Mouse (Mus musculus) liver, embryonic 12.5 days (tissue): ENCODE data around the gene Slc6a6. TPM values are rescaled to one million over a fixed set of nuclear protein-coding genes. Genes with fewer than 3 reads are reported as not detected.
A peak's percentile ranks its signal among the peaks of the same experiment; 100 is the strongest.

Experiments
- ATAC-seq: fragments of 200-750 bp; cut with Nextera tagmentation; 2 replicates; pipeline ENCODE4 v1.8.0; 2017; ENCODE audit warnings: moderate number of reproducible peaks, mild to moderate bottlenecking, moderate library complexity
- H3K27ac ChIP-seq: fragments of 300-500 bp; sonication (generic); 2 replicates; pipeline ENCODE4 v1.5.1; 2016; ENCODE audit warnings: mild to moderate bottlenecking
- H3K27me3 ChIP-seq: fragments of 300-500 bp; sonication (generic); replicated peaks from 2 replicates; pipeline ENCODE4 v1.6.1; 2016; ENCODE audit warnings: mild to moderate bottlenecking, moderate library complexity
- H3K36me3 ChIP-seq: fragments of 300-500 bp; sonication (generic); 2 replicates; pipeline ENCODE4 v1.6.1; 2016; ENCODE audit warnings: mild to moderate bottlenecking, moderate library complexity
- H3K4me1 ChIP-seq: fragments of 300-500 bp; sonication (generic); 2 replicates; pipeline ENCODE4 v1.6.1; 2016
- H3K4me2 ChIP-seq: fragments of 300-500 bp; sonication (generic); 2 replicates; pipeline ENCODE4 v1.6.1; 2016; ENCODE audit warnings: mild to moderate bottlenecking, moderate library complexity
- H3K4me3 ChIP-seq: fragments of 300-500 bp; sonication (generic); 2 replicates; pipeline ENCODE4 v1.5.1; 2016; ENCODE audit warnings: mild to moderate bottlenecking, moderate library complexity
- H3K9ac ChIP-seq: fragments of 300-500 bp; sonication (generic); 2 replicates; pipeline ENCODE4 v1.6.1; 2016; ENCODE audit warnings: mild to moderate bottlenecking, moderate library complexity
- H3K9me3 ChIP-seq: fragments of 300-500 bp; sonication (generic); replicated peaks from 2 replicates; pipeline ENCODE4 v1.6.1; 2016; ENCODE audit warnings: mild to moderate bottlenecking, moderate library complexity
- WGBS: fragments of 180-500 bp; shearing (Covaris S2); methylation state at CpG from one replicate; pipeline ENCODE4 v1.1.7; 2016; ENCODE audit not compliant: insufficient replicate concordance; 5-methylcytosine and 5-hydroxymethylcytosine counted together
- polyA plus RNA-seq: library from polyadenylated mRNA; unstranded; fragments of >200 nt; fragmentation: Nextera tagmentation; extraction: Ambion mirVana; gene quantifications from 2 replicates; pipeline ENCODE4 v1.2.1, GENCODE M21; 2016

Gene Slc6a6
- polyA plus RNA-seq, 1 experiment from 2014 or later = 24.9 TPM

- no peaks in the 10 kb centered on the region for H3K4me1 ChIP-seq
- no peak overlapping the region for H3K9ac ChIP-seq
- peak overlapping the region; percentile 20 for H3K4me2 ChIP-seq
Observed at GRCm38 (mm10) chr6:91807169-91807568, 123.3 kb downstream of the Slc6a6 start.

GRCm38 (mm10) chr6:91808022-91808421 is 124.2 kb downstream of the Slc6a6 start:
- H3K4me1 ChIP-seq = no peaks in the 10 kb centered on the region
- no peak overlapping the region for H3K27ac ChIP-seq
- no peak overlapping the region for H3K9ac ChIP-seq
- 25% methylated on average over 6 of the region's 6 CpGs for WGBS
- H3K9me3 ChIP-seq = no peaks in the 10 kb centered on the region
- no peak overlapping the region for H3K4me3 ChIP-seq
- ATAC-seq = no peak
- H3K27me3 ChIP-seq = peaks cover 62% of the 10 kb centered on the region
- no peak overlapping the region for H3K4me2 ChIP-seq
- H3K36me3 ChIP-seq = no peaks in the 10 kb centered on the region

More at GRCm38 (mm10) chr6:91807169-91807568, 123.3 kb downstream of the Slc6a6 start:
- Histone ChIP-seq H3K27ac (no peak overlapping the region), H3K27me3 (peaks cover 70% of the 10 kb centered on the region), H3K4me3 (no peak overlapping the region), H3K9me3 (no peaks in the 10 kb centered on the region), H3K36me3 (no peaks in the 10 kb centered on the region)
- ATAC-seq = no peak
- WGBS = 5% methylated on average over 23 of the region's 23 CpGs

Other genes with a start within 250 kb of the Slc6a6 start
- 26.5 and 31.5 TPM in 2 replicates for gene Chchd4, start 210.5 kb upstream of the Slc6a6 start, polyA plus RNA-seq
- gene Tmem43, start 210.3 kb upstream of the Slc6a6 start, polyA plus RNA-seq = 17.3 and 18.2 TPM in 2 replicates
- gene Xpc, start 168.2 kb upstream of the Slc6a6 start, polyA plus RNA-seq = 7.7 and 8.3 TPM in 2 replicates
- 179 and 189 TPM in 2 replicates for gene Lsm3, start 168.1 kb upstream of the Slc6a6 start, polyA plus RNA-seq
- 0.04 and 0.05 TPM in 2 replicates for gene Grip2, start 143.2 kb downstream of the Slc6a6 start, polyA plus RNA-seq
- gene Ccdc174, start 194.0 kb downstream of the Slc6a6 start, polyA plus RNA-seq = 18.6 and 20.0 TPM in 2 replicates
- 0.10 and 0.26 TPM in 2 replicates for gene 4930590J08Rik, start 218.8 kb downstream of the Slc6a6 start, polyA plus RNA-seq